Mouse (Mus musculus) stomach, postnatal 0 days (tissue): ENCODE data around the gene Fgf14. TPM values are rescaled to one million over a fixed set of nuclear protein-coding genes. Genes with fewer than 3 reads are reported as not detected.

Source experiments
- ATAC-seq: fragments of 200-750 bp; cut with Nextera tagmentation; 2 replicates; pipeline ENCODE4 v1.8.0; 2017; ENCODE audit not compliant: low FRiP score, low TSS enrichment
- DNase-seq: peaks from one replicate; pipeline ENCODE4 v3.0.0-alpha.2; 2016; ENCODE audit warnings: low spot score
- H3K27ac ChIP-seq: fragments of 300-500 bp; sonication (generic); replicated peaks from 2 replicates; pipeline ENCODE4 v1.5.1; 2014; ENCODE audit warnings: mild to moderate bottlenecking, control low read depth
- H3K27me3 ChIP-seq: fragments of 300-500 bp; sonication (generic); 2 replicates; pipeline ENCODE4 v1.6.1; 2014; ENCODE audit warnings: low read length; ENCODE audit not compliant: control insufficient read depth, insufficient read depth
- H3K36me3 ChIP-seq: fragments of 300-500 bp; sonication (generic); 2 replicates; pipeline ENCODE4 v1.6.1; 2014; ENCODE audit warnings: low read length, mixed read lengths; ENCODE audit not compliant: control insufficient read depth, insufficient read depth
- H3K4me1 ChIP-seq: fragments of 300-500 bp; sonication (generic); replicated peaks from 2 replicates; pipeline ENCODE4 v1.6.1; 2014; ENCODE audit warnings: antibody characterized with exemption; ENCODE audit not compliant: control insufficient read depth, insufficient read depth
- H3K4me2 ChIP-seq: fragments of 300-500 bp; sonication (generic); replicated peaks from 2 replicates; pipeline ENCODE4 v1.6.1; 2014; ENCODE audit warnings: low read depth, mild to moderate bottlenecking, control low read depth, moderate library complexity
- H3K4me3 ChIP-seq: fragments of 300-500 bp; sonication (generic); 2 replicates; pipeline ENCODE4 v1.5.1; 2014; ENCODE audit warnings: low read depth, low read length, control low read depth
- H3K9ac ChIP-seq: fragments of 300-500 bp; sonication (generic); 2 replicates; pipeline ENCODE4 v1.6.1; 2014; ENCODE audit warnings: mild to moderate bottlenecking, low read length, control low read depth, mixed read lengths
- H3K9me3 ChIP-seq: fragments of 300-500 bp; sonication (generic); 2 replicates; pipeline ENCODE4 v1.6.1; 2016; ENCODE audit warnings: low read length; ENCODE audit not compliant: control insufficient read depth
- CTCF ChIP-seq: IDR thresholded peaks from 2 replicates; pipeline ENCODE4 v1.5.1; 2016; ENCODE audit warnings: antibody characterized with exemption, low read depth, mild to moderate bottlenecking, moderate library complexity
- EP300 ChIP-seq: optimal IDR thresholded peaks from 2 replicates; pipeline ENCODE3; 2016; ENCODE audit warnings: antibody characterized with exemption
- WGBS: fragments of 180-500 bp; shearing (Covaris S2); extraction: QIAGEN DNeasy Blood & Tissue Kit; methylation state at CpG from one replicate; pipeline ENCODE4 v1.1.7; 2014; 5-methylcytosine and 5-hydroxymethylcytosine counted together
- polyA plus RNA-seq: library from polyadenylated mRNA; unstranded; fragments of >200 nt; fragmentation: Nextera tagmentation; extraction: Ambion mirVana; gene quantifications from 2 replicates; pipeline ENCODE4 v1.2.1, GENCODE M21; 2015

The Fgf14 gene
- polyA plus RNA-seq, 1 experiment from 2014 or later, result 1.3 TPM

DNA sequence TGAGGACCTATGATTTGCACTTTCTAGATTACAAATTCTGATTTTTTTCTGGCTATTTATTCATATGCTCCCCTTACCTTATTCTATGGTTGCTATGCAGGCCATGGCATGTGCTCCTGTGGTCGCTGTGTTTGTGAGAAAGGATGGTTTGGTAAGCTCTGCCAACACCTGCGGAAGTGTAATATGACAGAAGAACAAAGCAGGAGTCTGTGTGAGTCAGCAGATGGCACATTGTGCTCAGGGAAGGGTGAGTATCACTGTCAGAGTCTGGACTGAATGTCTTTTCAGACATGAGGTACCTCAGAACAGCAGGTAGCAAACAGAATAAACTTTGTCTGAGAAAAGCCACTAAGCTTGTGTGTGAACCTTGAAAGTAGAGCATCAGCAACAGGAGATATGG, 710.4 kb downstream of the Fgf14 start:
- no peaks in the 10 kb centered on the region for H3K36me3 ChIP-seq
- H3K9ac ChIP-seq, result no peak overlapping the region
- no peak for DNase-seq
- no peak overlapping the region for H3K27ac ChIP-seq
- no peak overlapping the region for H3K4me2 ChIP-seq
- no peaks in the 10 kb centered on the region for H3K4me1 ChIP-seq
- H3K27me3 ChIP-seq, result no peaks in the 10 kb centered on the region
- TF ChIP-seq EP300, result no peak
- TF ChIP-seq CTCF, result no peak
- no peak for ATAC-seq
- H3K9me3 ChIP-seq, result no peaks in the 10 kb centered on the region
- H3K4me3 ChIP-seq, result no peak overlapping the region
- WGBS, result 52% methylated on average over 2 of the region's 2 CpGs
